Mouse (Mus musculus) cerebellum, adult 2 months (tissue): ENCODE results near the gene Fli1. TPM values are rescaled to one million over a fixed set of nuclear protein-coding genes. Genes with fewer than 3 reads are reported as not detected.

ENCODE experiments used
- DNase-seq, 2 experiments: peaks; one replicate each; pipeline ENCODE4 v3.0.0; 2021
- H3K27ac ChIP-seq: fragments of 200-500 bp; 2 replicates; pipeline ENCODE4 v1.5.1; 2012; ENCODE audit warnings: low read length, control low read depth, inconsistent platforms; ENCODE audit not compliant: insufficient read depth
- H3K27me3 ChIP-seq: fragments of 200-500 bp; 2 replicates; pipeline ENCODE4 v1.6.1; 2012; ENCODE audit warnings: inconsistent platforms, mild to moderate bottlenecking, low read length, moderate library complexity; ENCODE audit not compliant: control insufficient read depth, insufficient read depth
- H3K4me1 ChIP-seq: fragments of 200-500 bp; 2 replicates; pipeline ENCODE4 v1.6.1; 2011; ENCODE audit warnings: low read length; ENCODE audit not compliant: control insufficient read depth, insufficient read depth
- H3K4me3 ChIP-seq: fragments of 200-500 bp; replicated peaks from 2 replicates; pipeline ENCODE3; 2011; ENCODE audit warnings: mild to moderate bottlenecking, low read depth, low read length, control low read depth; ENCODE audit not compliant: insufficient read depth
- CTCF ChIP-seq: fragments of 200-500 bp; IDR thresholded peaks from 2 replicates; pipeline ENCODE4 v1.5.1; 2011; ENCODE audit warnings: low read depth, mild to moderate bottlenecking, control low read depth, low read length, moderate library complexity, borderline replicate concordance; ENCODE audit not compliant: insufficient read depth
- POLR2A ChIP-seq: fragments of 200-500 bp; IDR thresholded peaks from 2 replicates; pipeline ENCODE4 v1.6.1; 2011; ENCODE audit warnings: low read length, control low read depth, borderline replicate concordance; ENCODE audit not compliant: insufficient read depth
- WGBS: fragments of 180-500 bp; shearing (Covaris S2); methylation state at CpG from one replicate; pipeline ENCODE4 v1.1.7; 2018; 5-methylcytosine and 5-hydroxymethylcytosine counted together
- polyA plus RNA-seq: library from polyadenylated mRNA; depleted of rRNA; stranded (reverse); fragments of >200 nt; gene quantifications from 2 replicates; pipeline ENCODE4 v1.2.3, GENCODE M21; 2012

Fli1 gene
- polyA plus RNA-seq, 1 experiment = 2.2 TPM

- Histone ChIP-seq H3K27ac (no peak overlapping the region), H3K4me1 (no peaks in the 10 kb centered on the region), H3K27me3 (no peaks in the 10 kb centered on the region), H3K4me3 (no peak overlapping the region)
- 83% methylated on average over 5 of the region's 5 CpGs for WGBS
- TF ChIP-seq CTCF = no peak
- TF ChIP-seq POLR2A = no peak
- DNase-seq = no peak
These were observed 16.9 kb downstream of the Fli1 start for GRCm38 (mm10) chr9:32525787-32526186.

GRCm38 (mm10) chr9:32522536-32523245 is 20.0 kb downstream of the Fli1 start:
- no peak overlapping the region for H3K4me3 ChIP-seq
- no peaks in the 10 kb centered on the region for H3K4me1 ChIP-seq
- WGBS = 52% methylated on average over 2 of the region's 2 CpGs
- H3K27me3 ChIP-seq = no peaks in the 10 kb centered on the region
- no peak for DNase-seq
- TF ChIP-seq POLR2A = no peak
- no peak for TF ChIP-seq CTCF
- H3K27ac ChIP-seq = no peak overlapping the region

- Histone ChIP-seq H3K27me3 (no peaks in the 10 kb centered on the region), H3K4me3 (no peak overlapping the region), H3K4me1 (no peaks in the 10 kb centered on the region), H3K27ac (no peak overlapping the region)
- 89% methylated on average over 3 of the region's 3 CpGs for WGBS
- no peak for DNase-seq
- TF ChIP-seq CTCF = no peak
- no peak for TF ChIP-seq POLR2A
These were observed 21.3 kb downstream of the Fli1 start for GRCm38 (mm10) chr9:32521331-32521730.

- no peak for DNase-seq
- 89% methylated on average over 6 of the region's 6 CpGs for WGBS
- Histone ChIP-seq H3K4me1 (no peaks in the 10 kb centered on the region), H3K4me3 (no peak overlapping the region), H3K27me3 (no peaks in the 10 kb centered on the region), H3K27ac (no peak overlapping the region)
- TF ChIP-seq POLR2A = no peak
- no peak for TF ChIP-seq CTCF
These were observed 21.8 kb downstream of the Fli1 start for GRCm38 (mm10) chr9:32520821-32521220.

GRCm38 (mm10) chr9:32519101-32520051 is 23.3 kb downstream of the Fli1 start:
- Histone ChIP-seq H3K4me3 (no peak overlapping the region), H3K27ac (no peak overlapping the region), H3K27me3 (no peaks in the 10 kb centered on the region), H3K4me1 (no peaks in the 10 kb centered on the region)
- TF ChIP-seq CTCF = no peak
- TF ChIP-seq POLR2A = no peak
- DNase-seq = no peak
- 70% methylated on average over 22 of the region's 22 CpGs for WGBS

GRCm38 (mm10) chr9:32518351-32519075 is 24.1 kb downstream of the Fli1 start:
- Histone ChIP-seq H3K4me1 (no peaks in the 10 kb centered on the region), H3K27ac (no peak overlapping the region), H3K4me3 (no peak overlapping the region), H3K27me3 (no peaks in the 10 kb centered on the region)
- WGBS = 80% methylated on average over 13 of the region's 13 CpGs
- DNase-seq = no peak
- TF ChIP-seq POLR2A (no peak), CTCF (no peak)

GRCm38 (mm10) chr9:32516691-32517090 is 26.0 kb downstream of the Fli1 start:
- 77% methylated on average over 9 of the region's 9 CpGs for WGBS
- Histone ChIP-seq H3K4me3 (no peak overlapping the region), H3K27ac (no peak overlapping the region), H3K4me1 (no peaks in the 10 kb centered on the region), H3K27me3 (no peaks in the 10 kb centered on the region)
- DNase-seq = no peak
- TF ChIP-seq POLR2A (no peak), CTCF (no peak)
